Mouse (Mus musculus): ENCODE measurements at regions not wholly inside any gene's neighbourhood (a gene's known extent, or its start where the extent isn't known, plus 50 kb on each side); places are given as distances from the start of the nearest gene placed in this dataset.

- DNase-seq (ENCODE audit: low read depth, low spot score), result no peak
Measured at GRCm38 (mm10) chr1:184304813-184305212, 270.7 kb upstream of the 1700056E22Rik start.

- DNase-seq (ENCODE audit: low read depth, low spot score), result no peak
Measured at GRCm38 (mm10) chr1:184304204-184304603, 270.1 kb upstream of the 1700056E22Rik start.

- no peak for DNase-seq (ENCODE audit: low read depth, low spot score)
Measured at GRCm38 (mm10) chr1:184298701-184299100, 264.6 kb upstream of the 1700056E22Rik start.

- no peak for DNase-seq (ENCODE audit: low read depth, low spot score)
Measured at GRCm38 (mm10) chr1:184297001-184297740, 263.1 kb upstream of the 1700056E22Rik start.

- no peak for DNase-seq (ENCODE audit: low read depth, low spot score)
Measured at GRCm38 (mm10) chr1:184291129-184291528, 257.0 kb upstream of the 1700056E22Rik start.

GRCm38 (mm10) chr1:184289733-184290416 is 255.8 kb upstream of the 1700056E22Rik start:
- no peak for DNase-seq (ENCODE audit: low read depth, low spot score)

- DNase-seq (ENCODE audit: low read depth, low spot score), result no peak
Measured at GRCm38 (mm10) chr1:184281768-184282167, 247.7 kb upstream of the 1700056E22Rik start.

- no peak for DNase-seq (ENCODE audit: low read depth, low spot score)
Measured at GRCm38 (mm10) chr1:184279263-184279662, 245.2 kb upstream of the 1700056E22Rik start.

- no peak for DNase-seq (ENCODE audit: low read depth, low spot score)
Measured at GRCm38 (mm10) chr1:184277001-184277400, 242.9 kb upstream of the 1700056E22Rik start.

- DNase-seq (ENCODE audit: low read depth, low spot score), result no peak
Measured at GRCm38 (mm10) chr1:184275877-184276276, 241.8 kb upstream of the 1700056E22Rik start.

- DNase-seq (ENCODE audit: low read depth, low spot score), result no peak
Measured at GRCm38 (mm10) chr1:184275396-184275795, 241.3 kb upstream of the 1700056E22Rik start.

GRCm38 (mm10) chr1:184274704-184275103 is 240.6 kb upstream of the 1700056E22Rik start:
- no peak for DNase-seq (ENCODE audit: low read depth, low spot score)

- no peak for DNase-seq (ENCODE audit: low read depth, low spot score)
Measured at GRCm38 (mm10) chr1:184273722-184274121, 239.6 kb upstream of the 1700056E22Rik start.

- DNase-seq (ENCODE audit: low read depth, low spot score), result no peak
Measured at GRCm38 (mm10) chr1:184271254-184271653, 237.2 kb upstream of the 1700056E22Rik start.

GRCm38 (mm10) chr1:184266051-184266450 is 231.9 kb upstream of the 1700056E22Rik start:
- DNase-seq (ENCODE audit: low read depth, low spot score), result peak; percentile 73

GRCm38 (mm10) chr1:184262975-184263374 is 228.9 kb upstream of the 1700056E22Rik start:
- DNase-seq (ENCODE audit: low read depth, low spot score), result peak; percentile 50

GRCm38 (mm10) chr1:184261385-184261727 is 227.3 kb upstream of the 1700056E22Rik start:
- DNase-seq (ENCODE audit: low read depth, low spot score), result no peak

GRCm38 (mm10) chr1:184260722-184261384 is 226.8 kb upstream of the 1700056E22Rik start:
- DNase-seq (ENCODE audit: low read depth, low spot score), result no peak

GRCm38 (mm10) chr1:184259853-184260252 is 225.8 kb upstream of the 1700056E22Rik start:
- no peak for DNase-seq (ENCODE audit: low read depth, low spot score)

GRCm38 (mm10) chr1:184257356-184257755 is 223.3 kb upstream of the 1700056E22Rik start:
- peak; percentile 52 for DNase-seq (ENCODE audit: low read depth, low spot score)

- DNase-seq (ENCODE audit: low read depth, low spot score), result no peak
Measured at GRCm38 (mm10) chr1:184254951-184255350, 220.8 kb upstream of the 1700056E22Rik start.

- DNase-seq (ENCODE audit: low read depth, low spot score), result no peak
Measured at GRCm38 (mm10) chr1:184244730-184245488, 210.8 kb upstream of the 1700056E22Rik start.
